Mouse (Mus musculus): ENCODE data around the gene Gm20865.
"Not testable (repeated sequence)": the region's sequence is repeated elsewhere in the genome, so short reads cannot be mapped to it uniquely, and the experiment has no call there.

The Gm20865 gene

DNA sequence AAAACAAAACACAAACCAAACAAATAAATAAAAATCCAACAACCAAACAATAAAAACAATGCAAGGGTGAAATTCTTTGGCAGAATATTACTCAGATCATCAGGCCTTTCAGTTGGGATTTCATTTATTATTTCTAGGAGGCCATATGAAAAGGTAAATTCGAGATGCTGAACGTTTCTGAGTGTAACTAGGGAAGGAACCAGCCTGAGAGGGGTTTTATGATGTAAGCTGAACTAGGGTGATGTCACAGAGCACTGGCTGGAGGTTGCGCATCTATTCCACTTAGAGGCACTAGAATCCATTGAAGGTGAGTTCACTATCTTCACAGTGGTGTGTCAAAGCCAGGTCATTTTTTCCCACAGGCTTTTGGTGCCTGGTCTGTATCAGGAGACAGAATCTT is at the start of gene Gm20865:
Gene Gm20865 (plus strand): TSS at position 301 of the 400 bp plus-strand sequence.
- not testable (repeated sequence) for DNase-seq

Measured in lung, adult 18-20 months (tissue).